Mouse (Mus musculus) embryo, embryonic 11 days (tissue): ENCODE results near the gene Gm3336.

ENCODE experiments used
- DNase-seq: peaks from one replicate; pipeline ENCODE4 v3.0.0-alpha.2; 2015

Gm3336 gene

DNA sequence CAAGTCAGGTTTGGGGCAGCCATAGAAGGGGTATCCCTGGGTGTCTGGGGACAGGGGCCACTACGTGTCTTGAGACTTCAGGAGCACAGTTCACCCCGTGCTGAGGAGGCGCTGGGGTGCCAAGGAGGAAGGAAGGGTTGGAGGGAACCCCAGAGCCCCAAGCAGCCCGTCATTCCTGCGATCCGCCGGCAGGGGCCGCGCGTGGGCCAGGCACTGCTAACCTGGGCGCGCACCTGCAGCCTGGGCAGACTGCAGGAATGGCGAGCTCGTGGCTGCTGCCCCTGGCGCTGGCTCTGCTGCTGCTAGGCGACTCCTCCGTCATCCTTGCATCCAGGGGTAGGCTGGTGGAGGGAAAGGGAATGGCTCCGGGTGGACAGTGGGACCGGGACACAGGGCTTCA lies at the start of gene Gm3336:
Gene Gm3336 (plus strand): TSS at position 247 of the 400 bp plus-strand sequence.
- peak; percentile 62 for DNase-seq

DNA sequence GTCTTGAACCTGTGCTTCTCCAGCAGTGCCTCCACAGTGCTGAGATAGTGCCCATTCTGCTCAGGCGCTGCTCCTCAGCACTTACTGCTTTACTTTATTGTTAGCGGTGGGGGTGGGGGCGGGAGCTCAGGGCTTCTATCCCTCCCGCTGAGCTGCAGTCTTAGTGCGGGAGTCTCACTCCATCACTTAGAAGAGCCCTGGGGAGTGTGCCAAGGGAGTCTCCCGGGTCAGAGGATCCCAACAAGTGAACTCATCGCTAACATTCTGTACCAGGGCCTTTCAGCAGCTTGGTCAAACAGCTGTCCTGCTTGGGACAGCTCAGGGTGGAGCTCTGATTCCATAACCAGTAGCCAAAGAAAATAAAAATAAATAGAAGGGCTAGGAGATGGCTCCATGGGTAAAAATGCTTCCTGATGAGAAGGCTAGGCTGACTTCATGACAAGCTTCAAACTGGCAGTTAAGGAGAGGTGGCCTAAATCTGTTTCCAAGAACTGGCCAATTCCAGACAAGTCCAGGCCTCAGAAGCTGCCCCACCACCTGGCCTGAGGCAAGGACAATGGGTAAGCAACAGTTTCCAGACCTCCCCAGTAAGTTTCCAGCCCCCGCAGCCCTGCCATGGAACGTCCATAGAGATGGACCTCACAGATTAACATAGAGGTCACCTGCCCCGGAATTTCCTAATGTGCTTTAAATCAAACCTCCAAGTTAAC lies 46.6 kb upstream of the Gm3336 start:
- DNase-seq = no peak

DNA sequence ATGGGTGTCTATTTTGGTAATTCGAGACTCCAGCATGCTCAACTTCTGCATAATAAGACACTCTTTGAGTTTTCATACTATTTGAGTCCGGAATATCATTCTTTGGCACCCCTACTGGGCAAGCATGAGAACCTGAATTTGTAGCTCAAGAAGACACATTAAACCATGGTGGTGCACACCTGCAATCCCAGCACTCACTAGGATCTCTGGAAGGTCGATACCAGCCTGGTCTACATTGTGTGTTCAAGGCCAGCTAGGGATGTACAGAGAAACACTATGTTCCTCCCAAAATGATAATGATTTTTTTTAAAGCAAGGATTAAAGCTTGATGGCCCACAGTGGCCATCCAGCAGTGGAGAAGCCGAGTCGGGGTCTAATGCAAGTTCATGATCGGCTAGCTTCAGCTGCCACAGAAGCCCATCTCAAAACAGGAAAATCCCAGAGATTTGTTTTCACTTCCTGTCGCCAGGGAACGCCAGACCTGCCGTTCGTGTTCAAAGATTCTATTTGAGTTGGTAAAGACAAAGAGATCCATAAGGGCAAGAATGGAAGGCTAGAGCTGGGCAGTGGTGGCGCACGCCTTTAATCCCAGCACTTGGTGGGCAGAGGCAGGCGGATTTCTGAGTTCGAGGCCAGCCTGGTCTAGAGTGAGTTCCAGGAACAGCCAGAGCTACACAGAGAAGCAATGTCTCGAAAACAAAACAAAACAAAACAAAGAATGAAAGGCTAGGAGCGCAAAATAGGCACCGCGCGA lies 45.8 kb upstream of the Gm3336 start:
- DNase-seq = peak; percentile 16

DNA sequence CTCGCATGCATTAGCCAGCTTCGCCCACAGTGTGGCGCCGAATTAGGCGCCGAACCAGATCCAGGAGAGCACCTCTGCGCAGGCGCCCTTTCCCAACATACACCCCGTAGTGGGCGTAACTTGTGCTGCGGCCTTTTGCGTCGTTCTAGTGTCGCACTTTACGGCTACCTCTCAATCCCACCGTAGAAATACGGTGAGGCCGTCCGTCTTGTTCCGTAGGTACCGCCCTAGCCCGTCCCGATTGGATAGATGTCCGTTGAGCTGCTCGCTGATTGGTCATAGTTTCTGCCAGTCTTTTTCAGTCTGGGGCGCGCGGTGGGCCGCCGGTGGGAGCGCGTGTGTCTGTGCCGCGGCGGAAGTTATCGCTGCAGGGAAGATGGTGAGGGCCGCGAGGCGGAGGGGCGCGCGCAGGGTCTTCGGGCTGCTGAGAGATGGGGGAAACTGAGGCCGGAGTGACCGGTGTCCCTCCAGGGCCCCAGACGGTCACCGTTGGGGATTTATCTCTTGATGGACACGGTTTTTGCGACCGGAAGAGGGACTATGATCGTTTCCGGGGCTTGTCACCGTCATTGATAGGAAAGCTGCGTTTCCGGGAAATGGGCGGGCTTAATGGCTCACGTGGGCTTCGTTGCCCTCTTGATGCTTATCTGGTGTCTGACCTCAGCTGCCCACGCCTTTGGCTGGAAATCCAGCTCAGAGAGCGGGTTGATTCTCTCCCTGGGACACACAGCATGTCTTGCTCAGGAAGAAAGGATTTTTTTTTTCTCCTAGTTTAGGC lies 45.1 kb upstream of the Gm3336 start, which contains the start of gene Lsm4:
Gene Lsm4 (plus strand): TSS at position 170 of the 778 bp plus-strand sequence.
- DNase-seq = peak; percentile 100

DNA sequence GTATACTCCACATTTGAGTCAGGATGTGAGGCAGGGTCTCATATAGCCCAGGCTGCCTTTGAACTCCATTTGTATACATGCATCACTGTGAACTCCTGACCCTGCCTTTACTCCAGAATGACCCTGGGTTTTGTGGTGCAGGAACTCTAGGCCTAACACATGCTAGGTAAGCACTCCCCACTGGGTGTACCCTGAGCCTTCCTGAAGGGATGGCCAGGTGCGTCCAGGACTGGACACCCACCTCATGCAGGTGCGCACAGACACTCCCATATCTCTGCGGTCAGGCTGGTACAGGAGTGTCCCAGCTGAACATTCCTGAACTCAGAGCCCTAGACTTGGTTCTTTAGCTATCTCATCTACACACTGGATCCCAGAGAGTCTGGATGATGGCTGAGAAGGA lies 44.2 kb upstream of the Gm3336 start:
- DNase-seq = no peak

DNA sequence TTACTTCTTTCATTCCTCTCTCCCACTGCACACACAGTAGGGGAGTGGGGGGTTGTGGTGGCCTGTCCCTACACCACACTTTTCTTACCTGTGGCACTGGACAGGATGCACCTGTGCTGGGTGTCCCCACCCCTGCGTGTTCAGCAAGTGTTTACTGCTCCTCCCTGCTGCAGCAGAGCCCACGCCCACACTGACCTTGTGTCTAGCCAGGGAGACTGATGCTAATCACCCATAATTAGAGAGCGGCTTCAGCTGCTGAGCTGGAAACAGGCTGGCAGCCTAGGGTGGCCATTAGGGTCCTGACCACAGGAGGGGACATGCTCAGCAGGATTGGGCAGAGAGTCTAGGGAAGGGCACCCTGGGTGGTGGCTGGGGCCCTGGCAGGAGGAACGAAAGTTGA lies 43.6 kb upstream of the Gm3336 start:
- no peak for DNase-seq

DNA sequence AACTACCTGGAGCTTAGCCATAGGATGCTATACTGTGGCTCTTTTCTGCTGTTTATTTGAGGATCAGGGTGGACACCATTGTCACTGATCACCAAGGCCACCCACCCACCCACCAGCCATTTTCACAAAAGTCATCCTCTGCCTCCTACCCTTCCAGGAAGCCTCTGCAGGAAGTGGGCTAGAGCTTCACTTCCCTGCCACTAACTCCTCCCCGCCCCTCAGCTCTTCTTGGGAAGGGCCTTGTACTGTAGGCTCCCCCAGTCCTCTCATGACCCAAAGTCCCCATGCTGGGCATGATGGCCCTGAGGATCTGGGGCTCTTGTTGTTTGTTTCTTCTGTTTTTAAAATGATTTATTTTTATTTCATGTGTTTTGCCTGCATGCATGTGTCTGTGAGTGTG lies 43.0 kb upstream of the Gm3336 start:
- no peak for DNase-seq

DNA sequence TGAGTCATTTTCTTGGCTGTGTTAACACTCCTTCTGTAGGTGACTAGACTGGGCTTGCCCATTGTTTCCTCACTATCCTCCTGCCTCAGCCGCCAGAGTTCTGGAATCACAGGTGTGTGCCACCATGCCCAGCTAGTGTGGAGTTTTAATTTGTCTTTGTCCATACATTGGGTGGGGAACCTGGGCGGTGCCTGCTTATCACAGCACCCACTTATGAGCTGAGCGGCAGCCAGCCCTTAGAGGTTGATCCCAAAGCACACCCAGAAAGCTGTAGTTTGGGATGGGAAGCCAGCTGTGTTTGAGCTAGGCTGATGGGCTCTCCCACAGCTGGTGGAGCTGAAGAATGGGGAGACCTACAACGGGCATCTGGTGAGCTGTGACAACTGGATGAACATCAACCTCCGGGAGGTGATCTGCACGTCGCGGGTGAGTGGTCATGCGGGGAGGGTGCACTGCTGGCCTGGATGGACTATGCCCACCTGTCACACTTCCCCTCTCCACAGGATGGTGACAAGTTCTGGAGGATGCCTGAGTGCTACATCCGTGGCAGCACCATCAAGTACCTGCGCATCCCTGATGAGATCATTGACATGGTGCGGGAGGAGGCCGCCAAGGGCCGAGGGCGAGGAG lies 40.8 kb upstream of the Gm3336 start:
- DNase-seq = no peak

DNA sequence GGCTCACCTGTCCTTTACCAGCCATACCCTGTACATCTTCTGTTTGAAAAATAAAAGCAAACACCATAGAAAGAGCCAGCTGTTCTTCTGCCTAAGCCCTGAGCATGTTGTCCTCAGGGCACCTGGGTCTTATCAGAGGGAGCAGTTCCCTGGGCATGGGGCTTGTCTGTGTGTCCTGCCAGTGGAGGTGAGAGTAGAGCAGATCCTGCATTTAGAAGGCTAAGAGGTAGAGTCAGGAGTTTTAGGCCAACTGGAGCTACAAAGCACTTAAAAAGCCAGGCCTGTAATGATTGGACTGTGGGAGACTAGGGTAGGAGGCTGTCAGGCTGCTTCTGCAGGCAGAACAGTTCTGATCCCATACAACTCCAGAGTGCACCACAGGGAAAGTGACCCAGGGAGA lies 39.7 kb upstream of the Gm3336 start:
- DNase-seq = no peak

DNA sequence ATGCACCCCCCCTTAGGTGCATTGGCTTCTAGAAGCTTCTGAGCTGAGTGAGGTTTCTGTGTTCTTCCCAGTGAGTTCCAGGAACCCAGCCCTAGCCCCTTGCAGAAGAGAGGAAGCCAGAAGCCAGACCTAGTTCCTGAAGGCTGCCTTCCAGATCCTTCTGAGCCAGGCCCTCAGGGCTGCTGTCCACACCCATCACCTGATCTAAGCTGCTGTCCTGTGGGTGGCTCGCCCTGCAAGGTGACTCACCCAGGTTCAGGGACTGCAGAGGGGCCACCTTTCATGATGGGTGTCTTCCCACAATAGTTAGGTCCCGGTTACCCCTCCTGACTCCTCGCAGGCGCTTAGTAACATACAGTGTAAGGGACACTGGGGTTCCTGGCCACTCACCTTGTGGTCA lies 38.9 kb upstream of the Gm3336 start:
- DNase-seq = no peak

DNA sequence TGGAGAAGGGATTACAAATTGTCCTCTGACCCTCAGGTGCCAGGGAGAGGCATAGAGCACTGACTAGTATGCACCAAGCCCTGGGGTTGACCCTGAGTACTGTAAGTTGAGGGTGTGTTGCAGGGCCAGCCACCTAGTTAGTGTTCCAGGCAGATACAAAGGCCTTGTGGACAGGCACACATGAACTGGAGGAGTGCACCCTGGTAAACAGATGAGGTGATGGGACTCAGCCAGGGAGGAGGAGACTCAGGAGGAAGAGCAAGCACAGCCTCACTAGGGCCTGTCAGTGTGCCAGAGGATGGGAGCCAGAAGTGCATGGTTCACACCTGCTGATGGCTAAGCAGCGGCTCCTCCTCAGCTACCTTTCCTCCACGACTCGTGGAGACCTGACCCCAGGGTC lies 38.3 kb upstream of the Gm3336 start:
- DNase-seq = no peak

DNA sequence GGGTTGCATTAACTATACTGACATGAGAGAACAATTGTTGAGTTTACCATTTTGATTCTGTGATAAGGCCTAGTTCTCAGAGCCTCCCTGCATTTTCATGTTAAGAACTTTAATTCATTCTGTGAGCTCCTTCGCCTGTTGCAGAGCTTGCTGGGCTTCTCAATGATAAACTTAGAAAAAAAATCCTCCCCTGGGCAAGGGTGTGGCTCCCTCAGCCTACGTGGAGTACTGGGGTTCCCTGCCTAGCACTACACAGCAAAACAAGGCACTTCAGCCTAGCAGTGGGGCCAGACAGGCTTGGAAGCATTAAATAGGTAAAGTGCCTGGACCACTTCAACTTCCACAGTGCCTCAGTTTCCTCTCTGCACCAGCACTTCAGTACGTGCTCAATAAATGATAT lies 36.9 kb upstream of the Gm3336 start:
- no peak for DNase-seq

DNA sequence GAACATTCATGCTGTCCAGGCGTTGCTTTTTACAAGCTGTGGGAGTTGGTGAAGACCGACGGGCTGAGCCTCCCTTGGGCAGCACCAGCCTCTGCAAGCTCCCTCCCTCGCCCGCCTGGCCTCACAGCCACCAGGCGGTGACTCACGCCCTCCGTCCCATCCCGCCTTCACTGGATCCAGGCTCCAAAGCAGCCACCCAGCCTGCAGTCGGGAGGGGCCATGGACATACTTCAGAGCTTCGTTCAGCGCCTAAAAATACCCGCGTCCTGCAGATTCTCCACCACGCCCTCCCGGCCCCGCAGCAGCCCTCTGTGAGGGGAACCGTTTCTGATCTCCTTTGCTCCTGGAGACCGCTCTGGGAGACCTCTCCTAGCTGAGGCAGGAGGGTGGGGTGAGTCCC lies 36.1 kb upstream of the Gm3336 start:
- DNase-seq = peak; percentile 66

DNA sequence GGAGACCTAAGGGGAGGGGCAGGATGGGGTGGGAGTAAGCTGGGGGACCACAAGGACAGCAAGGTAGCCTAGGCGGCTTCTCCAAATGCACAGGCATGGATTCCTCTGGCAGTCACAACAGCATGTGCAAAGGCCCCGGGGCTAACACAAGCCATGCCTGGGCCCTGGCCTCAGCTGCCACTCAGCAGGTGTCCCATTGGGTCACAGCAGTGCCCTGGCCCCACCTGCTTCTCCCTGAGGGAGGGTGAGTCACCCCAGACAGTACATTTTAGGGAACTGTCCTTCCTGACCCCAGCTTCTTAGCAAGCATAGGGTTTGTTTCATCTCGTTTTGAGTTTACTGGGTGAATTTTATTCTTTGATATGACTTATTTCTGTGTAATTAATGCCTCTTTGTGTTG lies 35.7 kb upstream of the Gm3336 start:
- DNase-seq = no peak

DNA sequence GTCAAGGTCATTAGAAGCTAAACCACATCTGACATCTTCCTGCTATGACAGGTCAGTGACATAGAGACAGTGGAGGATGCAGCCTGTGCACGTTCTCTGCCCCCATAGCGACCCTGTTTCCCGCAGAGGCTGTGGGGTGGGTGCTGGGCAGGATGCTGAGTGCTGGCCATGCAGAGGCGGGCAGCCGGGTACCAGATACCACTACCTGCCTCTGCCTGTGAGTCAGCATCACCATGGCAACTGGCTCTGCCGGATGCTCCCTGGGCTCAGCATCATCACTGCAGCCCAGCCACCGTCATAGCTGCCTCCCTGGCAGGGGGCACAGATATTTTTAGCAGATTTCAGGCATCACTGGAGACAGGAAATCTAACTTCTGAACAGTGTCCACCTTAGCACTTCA lies 34.1 kb upstream of the Gm3336 start:
- DNase-seq = no peak

DNA sequence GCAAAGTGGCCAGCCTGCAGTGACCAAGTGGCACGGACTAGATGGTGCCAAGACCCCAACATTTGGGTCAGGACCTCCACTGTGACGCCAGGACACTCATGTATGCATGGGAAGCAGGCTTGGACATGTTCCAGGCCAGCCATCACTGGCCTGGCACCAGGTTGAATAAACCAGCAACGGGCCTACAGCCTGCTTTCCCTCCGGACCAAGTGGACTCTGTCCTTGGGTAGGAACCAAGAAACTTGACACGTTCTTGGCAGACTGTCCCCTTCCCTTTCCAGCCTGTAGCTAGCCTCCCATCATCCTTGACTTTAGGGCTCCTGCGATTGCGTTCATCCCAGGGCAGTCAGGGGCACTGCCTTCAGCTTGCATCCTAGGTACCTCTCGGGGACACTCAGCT lies 30.8 kb upstream of the Gm3336 start:
- no peak for DNase-seq

DNA sequence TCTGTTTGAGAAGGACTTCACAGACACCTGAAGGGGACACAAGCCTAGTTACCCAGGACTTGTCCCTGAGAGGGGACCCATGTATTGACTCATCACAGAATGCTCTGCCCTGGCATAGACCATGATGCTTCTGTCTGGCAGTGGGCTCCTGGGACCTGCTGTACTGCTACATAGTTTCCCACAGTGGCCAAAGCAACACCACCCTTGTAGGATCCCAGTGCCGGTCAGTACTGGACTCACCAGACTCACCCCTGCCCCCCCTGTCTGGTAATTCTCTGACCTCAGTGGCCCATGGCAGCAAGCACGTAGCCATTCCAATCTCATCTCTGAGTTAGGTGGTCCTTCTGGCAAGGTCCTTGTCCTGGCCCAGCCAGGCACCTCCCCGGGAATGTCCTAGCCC lies 30.2 kb upstream of the Gm3336 start:
- DNase-seq = no peak

DNA sequence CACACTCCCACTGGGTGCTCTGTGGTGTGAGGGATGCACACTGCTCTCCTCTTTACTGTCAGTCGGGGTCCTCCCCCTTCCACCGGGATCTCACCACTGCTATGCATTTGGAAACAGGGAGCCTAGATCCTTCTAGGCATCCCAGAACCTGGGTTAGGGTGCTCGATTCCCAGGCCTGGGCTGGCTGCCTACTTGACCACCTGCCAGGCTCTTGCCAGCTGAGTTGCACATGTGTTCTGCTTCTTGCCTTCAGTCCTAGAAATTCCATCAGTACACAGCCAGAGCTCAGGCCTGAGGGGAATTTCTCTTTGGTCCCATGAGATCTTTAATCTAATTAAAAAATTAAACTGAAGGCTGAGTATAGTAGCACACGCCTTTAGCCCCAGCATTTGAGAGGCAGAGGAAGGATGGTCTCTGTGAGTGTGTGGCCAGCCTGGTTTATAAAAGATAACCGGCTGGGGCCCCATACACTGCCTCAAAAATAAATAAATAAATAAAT lies 28.4 kb upstream of the Gm3336 start:
- no peak for DNase-seq

DNA sequence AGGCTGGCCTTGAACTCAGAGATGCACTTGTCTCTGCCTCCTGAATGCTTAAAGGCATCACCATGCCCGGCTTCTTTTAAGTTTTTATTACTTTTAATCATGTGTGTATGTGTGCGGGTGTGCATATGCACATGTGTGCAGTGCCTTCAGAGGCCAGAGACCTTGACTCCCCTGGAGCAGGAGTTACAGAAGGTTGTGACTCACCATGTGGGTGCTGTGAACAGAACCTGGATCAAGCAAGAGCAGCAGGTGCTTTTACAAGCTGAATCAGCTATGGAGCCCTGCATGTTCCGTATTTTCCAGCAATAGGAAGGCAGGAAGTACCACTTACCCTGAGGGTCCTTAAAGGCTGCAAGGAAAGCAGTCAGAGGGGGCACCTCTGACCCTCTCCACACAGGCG lies 27.1 kb upstream of the Gm3336 start:
- no peak for DNase-seq

DNA sequence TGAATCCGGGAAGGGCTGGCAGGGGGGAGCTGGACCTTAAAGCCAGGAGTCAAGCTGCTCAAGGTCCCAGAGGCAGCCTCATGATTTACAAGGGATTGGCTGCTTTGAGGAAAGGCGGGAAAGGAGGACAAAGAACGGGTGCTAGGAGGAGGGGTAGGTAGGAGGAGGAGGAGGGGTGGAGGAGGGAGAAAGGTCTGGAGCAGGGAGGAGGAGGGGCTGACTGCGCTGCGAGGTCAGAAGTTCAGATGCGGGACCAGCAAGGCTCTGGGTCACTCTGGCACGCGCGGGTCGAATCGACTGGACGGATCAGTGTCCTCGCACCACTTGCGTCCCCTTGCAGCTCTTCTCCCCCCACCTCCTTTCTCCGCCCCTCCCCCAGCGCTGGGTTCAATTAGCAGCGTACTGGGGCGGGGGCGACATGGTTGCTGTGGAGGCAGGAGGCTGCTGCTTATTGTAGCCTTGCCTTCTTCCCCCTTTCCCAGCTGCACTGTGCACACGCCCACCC lies 26.6 kb upstream of the Gm3336 start:
- DNase-seq = peak; percentile 93

DNA sequence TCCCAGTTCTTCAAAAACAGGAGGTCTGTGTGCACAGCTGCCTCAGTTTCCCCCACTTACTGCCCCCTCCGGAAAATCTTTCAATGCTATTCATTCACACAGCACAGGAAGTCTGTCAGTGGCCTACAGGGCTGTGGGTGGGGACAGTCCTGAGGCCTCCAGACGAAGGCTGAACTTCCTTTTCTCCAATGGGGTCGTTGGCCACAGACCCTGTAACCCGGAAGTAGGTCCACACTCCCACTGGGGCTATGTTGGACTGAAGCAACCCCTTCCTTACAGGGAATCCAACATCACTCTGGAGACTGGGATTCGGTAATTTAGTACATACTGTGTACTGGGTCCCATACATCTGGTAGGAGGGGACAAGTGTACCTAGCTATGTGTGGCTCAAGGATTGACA lies 24.7 kb upstream of the Gm3336 start:
- DNase-seq = no peak

DNA sequence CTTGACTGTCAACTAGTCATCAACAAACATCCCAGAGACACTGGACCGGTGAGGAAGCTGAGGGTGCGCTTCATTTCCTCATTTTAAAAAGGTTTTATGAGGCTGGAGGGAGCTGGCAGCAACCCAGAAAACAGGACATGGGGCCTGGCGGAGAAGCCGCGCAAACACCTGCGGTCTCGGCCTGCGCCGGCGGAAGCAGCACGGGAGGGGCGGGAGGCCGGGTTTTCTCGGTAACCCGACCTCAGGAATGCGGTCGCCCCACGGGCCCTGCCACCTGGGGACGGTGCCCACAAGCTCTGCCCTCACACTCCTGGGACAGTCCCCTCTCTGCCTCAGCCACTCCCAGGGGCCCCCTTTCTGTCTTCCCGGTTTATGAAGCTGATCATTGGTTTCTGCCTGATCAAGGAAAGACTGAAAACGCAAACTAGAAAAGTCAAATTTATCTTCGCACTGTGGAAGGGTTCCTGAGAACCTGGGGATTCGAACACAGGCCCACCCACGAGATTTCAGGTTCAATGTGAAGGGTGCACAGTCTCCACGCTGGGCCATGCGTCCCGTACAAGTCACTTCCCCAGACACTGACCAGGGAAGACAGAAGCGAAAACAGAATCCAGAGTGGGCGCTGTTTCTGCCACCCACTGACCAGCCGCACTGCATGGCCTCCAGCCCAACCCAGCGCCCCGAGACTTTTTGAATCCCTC lies 22.9 kb upstream of the Gm3336 start:
- peak; percentile 47 for DNase-seq
